In genomic region chr11:75566276-75567196, GRCm38 (mm10) we compare ENCODE assay signal across 9 mouse cellular contexts. TPM values are rescaled to one million over a fixed set of nuclear protein-coding genes. Genes with fewer than 3 reads are reported as not detected.
DNase-seq lines count a peak whose midpoint lies in the region; ATAC-seq and TF ChIP-seq lines count a peak whose summit lies in the region.
"Had no signal": no experiment of that assay in that cellular context is flagged by ENCODE, and none has a peak within 500 bp of the region (broad histone marks: within the 10 kb centered on the region; RNA-seq: fewer than 3 reads in every experiment).

No protein-coding gene starts in this region.

- WGBS in heart, embryonic 11.5 days (ENCODE audit: insufficient replicate concordance): 48% methylated on average over 13 of the region's 13 CpGs
- WGBS in hindbrain, embryonic 10.5 days: 78% methylated on average over 13 of the region's 13 CpGs

- ATAC-seq in heart, embryonic 11.5 days (replicated peaks; ENCODE audit: insufficient number of reproducible peaks, low FRiP score, low TSS enrichment): no peak; the same call in 1 of the 2 replicates

- H3K27me3 ChIP-seq in heart, embryonic 11.5 days (ENCODE audit: control insufficient read depth, insufficient read depth, low read length): peaks cover 15% of the 10 kb centered on the region
- no peaks in the 10 kb centered on the region for H3K27me3 ChIP-seq in hindbrain, embryonic 10.5 days (ENCODE audit: insufficient read depth, poor library complexity, severe bottlenecking)

- H3K4me3 ChIP-seq in bone marrow macrophage, adult 2 months (ENCODE audit: insufficient read depth, low read length): no peak overlapping the region; the same call in 1 of the 2 replicates
- H3K4me3 ChIP-seq in heart, embryonic 11.5 days (ENCODE audit: low read depth, low read length): no peak overlapping the region
- no peak overlapping the region for H3K4me3 ChIP-seq in hindbrain, embryonic 10.5 days

- TF ChIP-seq CTCF in bone marrow macrophage, adult 2 months (IDR thresholded peaks at IDR 0.05; ENCODE audit: low read depth, low read length): no peak

- peak overlapping the region; percentile 44; the same call in 1 of the 2 replicates for H3K9ac ChIP-seq in heart, embryonic 11.5 days (ENCODE audit: low read depth, low read length)
- H3K9ac ChIP-seq: hindbrain, embryonic 14.5 days had no signal

- no peak for TF ChIP-seq POLR2A in bone marrow macrophage, adult 2 months (IDR thresholded peaks at IDR 0.05; ENCODE audit: borderline replicate concordance, low read depth, low read length)

- H3K9me3 ChIP-seq in heart, embryonic 11.5 days (replicated peaks; ENCODE audit: control insufficient read depth, low read length): no peaks in the 10 kb centered on the region
- no peaks in the 10 kb centered on the region for H3K9me3 ChIP-seq in hindbrain, embryonic 10.5 days

- peak; percentile 95 for DNase-seq in heart, adult 11 months
- DNase-seq in heart, adult 8-10 months (ENCODE audit: low spot score): no peak
- DNase-seq in lung, postnatal 36 days: peak; percentile 66
- no peak for DNase-seq in embryo, embryonic 10 days (ENCODE audit: low spot score)
- DNase-seq in hindbrain, embryonic 10.5 days (ENCODE audit: low spot score): no peak
- no peak for DNase-seq in urinary bladder, postnatal 4 days (ENCODE audit: low spot score in 2 of 2)

- no peaks in the 10 kb centered on the region for H3K36me3 ChIP-seq in heart, embryonic 11.5 days (ENCODE audit: control insufficient read depth, insufficient read depth, low read length)
- H3K36me3 ChIP-seq in hindbrain, embryonic 10.5 days: peaks cover 34% of the 10 kb centered on the region

- peak overlapping the region; percentile 5; the same call in 1 of the 2 replicates for H3K4me2 ChIP-seq in heart, embryonic 11.5 days
- H3K4me2 ChIP-seq: hindbrain, embryonic 14.5 days had no signal

- H3K4me1 ChIP-seq in bone marrow macrophage, adult 2 months (ENCODE audit: control insufficient read depth, insufficient read depth, low read length): peaks cover 83% of the 10 kb centered on the region
- H3K4me1 ChIP-seq in heart, embryonic 11.5 days (ENCODE audit: control insufficient read depth, insufficient read depth, low read length): peaks cover 37% of the 10 kb centered on the region
- H3K4me1 ChIP-seq in hindbrain, embryonic 10.5 days (replicated peaks): peaks cover 24% of the 10 kb centered on the region

- H3K27ac ChIP-seq in bone marrow macrophage, adult 2 months (ENCODE audit: insufficient read depth, low read depth, low read length): peak overlapping the region; percentile 99
- no peak overlapping the region for H3K27ac ChIP-seq in heart, embryonic 11.5 days (ENCODE audit: low read depth, low read length)
- H3K27ac ChIP-seq in hindbrain, embryonic 10.5 days: no peak overlapping the region
- H3K27ac ChIP-seq: hindbrain, embryonic 14.5 days had no signal

RNA-seq across cellular contexts. Expression of gene Pitpna, which starts 21.4 kb away (rescaled TPM):
- total RNA-seq in heart, adult 8-10 months (2022): 100 to 1,000 TPM in 3 of 4 experiments, 10 to 100 TPM in 1; 89.5 to 110 (median 105) TPM
- 512 TPM in 2 replicates for polyA plus RNA-seq in bone marrow macrophage, adult 2 months (2012; ENCODE audit: insufficient read depth, insufficient read length, missing spikeins)
- 57.1 and 59.7 TPM in 2 replicates for polyA plus RNA-seq in heart, embryonic 11.5 days (2014; fragmentation: Nextera tagmentation; extraction: Ambion mirVana)
- 68.8 and 80.6 TPM in 2 replicates for polyA plus RNA-seq in hindbrain, embryonic 10.5 days (2016; fragmentation: Nextera tagmentation; extraction: Ambion mirVana)

RNA-seq across cellular contexts. Expression of gene Slc43a2, which starts 35.0 kb away (rescaled TPM):
- 10 to 100 TPM; 13.2 to 22.8 (median 20.1) TPM for total RNA-seq in heart, adult 8-10 months (2022)
- 202 and 231 TPM in 2 replicates for polyA plus RNA-seq in bone marrow macrophage, adult 2 months (2012; ENCODE audit: insufficient read depth, insufficient read length, missing spikeins)
- 2.7 and 4.2 TPM in 2 replicates for polyA plus RNA-seq in heart, embryonic 11.5 days (2014; fragmentation: Nextera tagmentation; extraction: Ambion mirVana)
- polyA plus RNA-seq in hindbrain, embryonic 10.5 days (2016; fragmentation: Nextera tagmentation; extraction: Ambion mirVana): 5.2 and 7.1 TPM in 2 replicates

RNA-seq across cellular contexts. Expression of gene Scarf1, which starts 53.2 kb away (rescaled TPM):
- 1 to 10 TPM; 6.3 to 8.5 (median 7.4) TPM for total RNA-seq in heart, adult 8-10 months (2022)
- 32.8 and 33.5 TPM in 2 replicates for polyA plus RNA-seq in bone marrow macrophage, adult 2 months (2012; ENCODE audit: insufficient read depth, insufficient read length, missing spikeins)
- polyA plus RNA-seq in heart, embryonic 11.5 days (2014; fragmentation: Nextera tagmentation; extraction: Ambion mirVana): 7.6 and 8.7 TPM in 2 replicates
- 4.9 and 6.4 TPM in 2 replicates for polyA plus RNA-seq in hindbrain, embryonic 10.5 days (2016; fragmentation: Nextera tagmentation; extraction: Ambion mirVana)

RNA-seq across cellular contexts. Expression of gene Rilp, which starts 56.6 kb away (rescaled TPM):
- total RNA-seq in heart, adult 8-10 months (2022): 10 to 100 TPM; 47.8 to 61.5 (median 56.2) TPM
- polyA plus RNA-seq in bone marrow macrophage, adult 2 months (2012; ENCODE audit: insufficient read depth, insufficient read length, missing spikeins): 12.8 and 15.9 TPM in 2 replicates
- polyA plus RNA-seq in heart, embryonic 11.5 days (2014; fragmentation: Nextera tagmentation; extraction: Ambion mirVana): 0.94 and 2.0 TPM in 2 replicates
- 0.35 and 0.65 TPM in 2 replicates for polyA plus RNA-seq in hindbrain, embryonic 10.5 days (2016; fragmentation: Nextera tagmentation; extraction: Ambion mirVana)

Comparison
In these comparisons a context has a peak if more than half of its experiments do, and no peak if none do; other contexts are left out.
1. DNase-seq: peak in heart, adult 11 months (single experiment) and lung, postnatal 36 days (single experiment); none in heart, adult 8-10 months (single experiment), embryo, embryonic 10 days (single experiment), hindbrain, embryonic 10.5 days (single experiment) and urinary bladder, postnatal 4 days (0 of 2).
2. RNA of gene Slc43a2, which starts 35.0 kb away (polyA plus RNA-seq): 202 to 231 TPM in bone marrow macrophage, adult 2 months; 5.2 to 7.1 TPM in hindbrain, embryonic 10.5 days and 2.7 to 4.2 TPM in heart, embryonic 11.5 days; every median in the first group is over 10 times any median in the second.